In genomic region chr5:88806278-88806677, GRCm38 (mm10) we compare ENCODE assay signal across 24 mouse cellular contexts. TPM values are rescaled to one million over a fixed set of nuclear protein-coding genes. Genes with fewer than 3 reads are reported as not detected.
DNase-seq lines count a peak whose midpoint lies in the region; ATAC-seq and TF ChIP-seq lines count a peak whose summit lies in the region.
"Had no signal": no experiment of that assay in that cellular context is flagged by ENCODE, and none has a peak within 500 bp of the region (broad histone marks: within the 10 kb centered on the region; RNA-seq: fewer than 3 reads in every experiment).

No protein-coding gene starts in this region.

- no peaks in the 10 kb centered on the region for H3K9me3 ChIP-seq in heart, embryonic 12.5 days (replicated peaks)
- H3K9me3 ChIP-seq: embryonic facial prominence, embryonic 13.5 days; forebrain, embryonic 13.5 days; G1E; heart, embryonic 10.5 days; limb, embryonic 13.5 days; liver, embryonic 12.5 days; neural tube, embryonic 15.5 days had no signal

- no peaks in the 10 kb centered on the region for H3K36me3 ChIP-seq in heart, embryonic 12.5 days
- H3K36me3 ChIP-seq: embryonic facial prominence, embryonic 13.5 days; G1E; heart, embryonic 10.5 days; limb, embryonic 13.5 days; liver, embryonic 12.5 days; neural tube, embryonic 15.5 days had no signal

- no peak for TF ChIP-seq CTCF in layer of hippocampus, adult 2 months (conservative IDR thresholded peaks at IDR 0.05)
- no peak for TF ChIP-seq CTCF in cerebellum, adult 2 months (IDR thresholded peaks at IDR 0.05; ENCODE audit: borderline replicate concordance, insufficient read depth, low read depth, low read length)

- H3K4me3 ChIP-seq in heart, embryonic 12.5 days = no peak overlapping the region
- no peak overlapping the region for H3K4me3 ChIP-seq in layer of hippocampus, adult 2 months
- no peak overlapping the region for H3K4me3 ChIP-seq in cerebellum, adult 2 months (replicated peaks; ENCODE audit: insufficient read depth, low read depth, low read length)
- H3K4me3 ChIP-seq: embryonic facial prominence, embryonic 13.5 days; erythroblast, embryonic 14.5 days; forebrain, embryonic 13.5 days; heart, embryonic 10.5 days; limb, embryonic 13.5 days; liver, embryonic 12.5 days; neural tube, embryonic 15.5 days had no signal

- peak; percentile 85 for DNase-seq in heart, adult 11 months
- no peak for DNase-seq in layer of hippocampus, adult 2 months (ENCODE audit: low spot score in 2 of 2)
- DNase-seq in layer of hippocampus, postnatal 10 days (ENCODE audit: low spot score in 2 of 2) = no peak
- peak; percentile 68 to 78 for DNase-seq in cerebellum, adult 2 months
- DNase-seq in cerebellum, postnatal 36 days = peak; percentile 35 to 50
- no peak for DNase-seq in adrenal gland, postnatal 14 days
- DNase-seq: adrenal gland, adult 2 months; B cell, adult 2 months; heart, postnatal 14 days; lung, adult 18-20 months; lung, postnatal 14 days; thymus, adult 2 months had no signal

- no peaks in the 10 kb centered on the region for H3K27me3 ChIP-seq in heart, embryonic 12.5 days (replicated peaks)
- H3K27me3 ChIP-seq in cerebellum, adult 2 months (ENCODE audit: control insufficient read depth, insufficient read depth, low read length) = no peaks in the 10 kb centered on the region
- H3K27me3 ChIP-seq: CH12.LX; embryonic facial prominence, embryonic 13.5 days; forebrain, embryonic 13.5 days; limb, embryonic 13.5 days; neural tube, embryonic 15.5 days had no signal

- no peak overlapping the region for H3K4me2 ChIP-seq in heart, embryonic 12.5 days
- H3K4me2 ChIP-seq: embryonic facial prominence, embryonic 13.5 days; forebrain, embryonic 13.5 days; limb, embryonic 13.5 days; liver, embryonic 12.5 days; neural tube, embryonic 15.5 days had no signal

- H3K4me1 ChIP-seq in heart, embryonic 12.5 days (replicated peaks) = peaks cover 17% of the 10 kb centered on the region
- H3K4me1 ChIP-seq in cerebellum, adult 2 months (ENCODE audit: control insufficient read depth, insufficient read depth, low read length) = peaks cover 43% of the 10 kb centered on the region
- H3K4me1 ChIP-seq: embryonic facial prominence, embryonic 13.5 days; forebrain, embryonic 13.5 days; liver, embryonic 12.5 days; neural tube, embryonic 15.5 days had no signal

- 15% methylated on average over 5 of the region's 5 CpGs for WGBS in heart, embryonic 12.5 days
- 4% methylated on average over 5 of the region's 5 CpGs for WGBS in cerebellum, adult 2 months

- no peak overlapping the region for H3K9ac ChIP-seq in heart, embryonic 12.5 days
- H3K9ac ChIP-seq: embryonic facial prominence, embryonic 13.5 days; forebrain, embryonic 13.5 days; limb, embryonic 13.5 days; liver, embryonic 12.5 days; neural tube, embryonic 15.5 days had no signal

- ATAC-seq in heart, embryonic 12.5 days (ENCODE audit: insufficient number of reproducible peaks, low FRiP score) = no peak
- ATAC-seq: forebrain, embryonic 13.5 days; intestine, postnatal 0 days; liver, embryonic 12.5 days had no signal

- no peak overlapping the region for H3K27ac ChIP-seq in heart, embryonic 12.5 days (ENCODE audit: poor library complexity, severe bottlenecking)
- H3K27ac ChIP-seq in layer of hippocampus, adult 2 months = peak overlapping the region; percentile 70; the same call in 1 of the 2 replicates
- peak overlapping the region; percentile 64 for H3K27ac ChIP-seq in cerebellum, adult 2 months (ENCODE audit: insufficient read depth, low read length)
- H3K27ac ChIP-seq: embryonic facial prominence, embryonic 13.5 days; forebrain, embryonic 13.5 days; heart, embryonic 10.5 days; limb, embryonic 13.5 days; liver, embryonic 12.5 days; neural tube, embryonic 15.5 days; stomach, postnatal 0 days had no signal

- TF ChIP-seq POLR2A in cerebellum, adult 2 months (IDR thresholded peaks at IDR 0.05; ENCODE audit: borderline replicate concordance, insufficient read depth, low read length) = no peak

RNA-seq across cellular contexts. Expression of gene Dck, which starts 41.5 kb away (rescaled TPM):
- 48.3 and 49.1 TPM in 2 replicates for polyA plus RNA-seq in heart, embryonic 12.5 days (2016; fragmentation: Nextera tagmentation; extraction: Ambion mirVana)
- total RNA-seq in layer of hippocampus, adult 2 months (2021) = 10 to 100 TPM; 13.7 to 14.9 TPM
- 10 to 100 TPM; 16.7 to 16.8 TPM for total RNA-seq in layer of hippocampus, postnatal 10 days (2021)
- 16.6 and 17.3 TPM in 2 replicates for polyA plus RNA-seq in cerebellum, adult 2 months (2012; rRNA removed)
- 8.3 and 8.5 TPM in 2 replicates for total RNA-seq in adrenal gland, postnatal 14 days (2021)

Comparison
In these comparisons a context has a peak if more than half of its experiments do, and no peak if none do; other contexts are left out.
1. DNase-seq: peak in heart, adult 11 months (single experiment), cerebellum, adult 2 months (2 of 2) and cerebellum, postnatal 36 days (2 of 2); none in layer of hippocampus, adult 2 months (0 of 2), layer of hippocampus, postnatal 10 days (0 of 2) and adrenal gland, postnatal 14 days (single experiment).